Mouse (Mus musculus) bone marrow, adult 2 months (tissue): ENCODE data around the gene Tspan5. TPM values are rescaled to one million over a fixed set of nuclear protein-coding genes. Genes with fewer than 3 reads are reported as not detected.

ENCODE experiments used
- H3K27ac ChIP-seq: fragments of 200-500 bp; 2 replicates; pipeline ENCODE4 v1.5.1; 2012; ENCODE audit warnings: low read depth, mild to moderate bottlenecking, control low read depth, inconsistent platforms, low read length; ENCODE audit not compliant: control insufficient read depth, poor library complexity, insufficient read depth
- H3K4me1 ChIP-seq: fragments of 200-500 bp; 2 replicates; pipeline ENCODE4 v1.6.1; 2011; ENCODE audit warnings: low read length; ENCODE audit not compliant: control insufficient read depth, insufficient read depth
- H3K4me3 ChIP-seq: fragments of 200-500 bp; replicated peaks from 2 replicates; pipeline ENCODE3; 2011; ENCODE audit warnings: mild to moderate bottlenecking, low read depth, low read length, control low read depth; ENCODE audit not compliant: control insufficient read depth
- CTCF ChIP-seq: fragments of 200-500 bp; IDR thresholded peaks from 2 replicates; pipeline ENCODE4 v1.5.1; 2011; ENCODE audit warnings: low read length, control low read depth; ENCODE audit not compliant: control insufficient read depth, insufficient read depth
- POLR2A ChIP-seq: fragments of 200-500 bp; IDR thresholded peaks from 2 replicates; pipeline ENCODE4 v1.6.1; 2011; ENCODE audit warnings: low read depth, mild to moderate bottlenecking, control low read depth, low read length, borderline replicate concordance; ENCODE audit not compliant: control insufficient read depth
- WGBS: fragments of 180-500 bp; shearing (Covaris S2); methylation state at CpG from one replicate; pipeline ENCODE4 v1.1.7; 2018; 5-methylcytosine and 5-hydroxymethylcytosine counted together
- polyA plus RNA-seq: library from polyadenylated mRNA; stranded (reverse); fragments of >200 nt; gene quantifications from 2 replicates; pipeline ENCODE4 v1.2.4, GENCODE M21; 2011; ENCODE audit warnings: low replicate concordance; ENCODE audit not compliant: missing spikeins, insufficient read depth, insufficient read length

The Tspan5 gene
- polyA plus RNA-seq, 1 experiment, result 8.3 TPM

DNA sequence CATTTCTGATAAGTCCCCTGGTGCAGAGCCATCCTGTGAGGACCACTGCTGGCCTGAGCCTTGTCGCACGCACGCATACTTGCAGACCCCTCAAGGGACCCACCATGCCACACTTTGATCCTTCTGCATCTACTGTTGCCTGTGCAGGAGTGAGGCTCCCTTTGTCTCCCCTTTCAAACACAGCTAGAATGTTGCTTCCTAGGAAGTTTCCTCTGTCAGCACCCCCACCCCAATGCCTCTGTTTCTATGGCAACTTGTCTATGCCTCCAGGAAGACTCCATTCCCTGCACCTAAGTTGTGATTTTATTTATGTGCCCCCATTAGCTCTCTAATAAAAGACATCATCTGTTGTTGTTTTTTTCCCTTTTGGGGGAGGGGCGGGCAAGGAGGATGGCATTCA, 115.0 kb downstream of the Tspan5 start:
- TF ChIP-seq POLR2A, result no peak
- no peak for TF ChIP-seq CTCF
- 89% methylated on average over 4 of the region's 4 CpGs for WGBS
- H3K27ac ChIP-seq, result no peak overlapping the region
- no peaks in the 10 kb centered on the region for H3K4me1 ChIP-seq
- no peak overlapping the region for H3K4me3 ChIP-seq

- TF ChIP-seq CTCF, result no peak
- TF ChIP-seq POLR2A, result no peak
- Histone ChIP-seq H3K4me3 (no peak overlapping the region), H3K27ac (no peak overlapping the region), H3K4me1 (no peaks in the 10 kb centered on the region)
- WGBS, result 82% methylated on average over 12 of the region's 12 CpGs
Measured at GRCm38 (mm10) chr3:138857805-138858546, 116.0 kb downstream of the Tspan5 start.

GRCm38 (mm10) chr3:138858649-138859048, 116.7 kb downstream of the Tspan5 start:
- TF ChIP-seq POLR2A (no peak), CTCF (no peak)
- Histone ChIP-seq H3K4me3 (no peak overlapping the region), H3K27ac (no peak overlapping the region), H3K4me1 (no peaks in the 10 kb centered on the region)
- 83% methylated on average over 6 of the region's 6 CpGs for WGBS

GRCm38 (mm10) chr3:138859166-138859565, 117.2 kb downstream of the Tspan5 start:
- Histone ChIP-seq H3K27ac (no peak overlapping the region), H3K4me1 (no peaks in the 10 kb centered on the region), H3K4me3 (no peak overlapping the region)
- 85% methylated on average over 8 of the region's 8 CpGs for WGBS
- TF ChIP-seq POLR2A (no peak), CTCF (no peak)

GRCm38 (mm10) chr3:138859666-138860065, 117.7 kb downstream of the Tspan5 start:
- TF ChIP-seq CTCF (no peak), POLR2A (no peak)
- Histone ChIP-seq H3K4me3 (no peak overlapping the region), H3K4me1 (no peaks in the 10 kb centered on the region), H3K27ac (no peak overlapping the region)
- 86% methylated on average over 8 of the region's 8 CpGs for WGBS

- 84% methylated on average over 11 of the region's 11 CpGs for WGBS
- H3K27ac ChIP-seq, result no peak overlapping the region
- no peak for TF ChIP-seq POLR2A
- no peak for TF ChIP-seq CTCF
- no peak overlapping the region for H3K4me3 ChIP-seq
- no peaks in the 10 kb centered on the region; the same call in 1 of the 2 replicates for H3K4me1 ChIP-seq
Measured at GRCm38 (mm10) chr3:138860257-138860760, 118.3 kb downstream of the Tspan5 start.

DNA sequence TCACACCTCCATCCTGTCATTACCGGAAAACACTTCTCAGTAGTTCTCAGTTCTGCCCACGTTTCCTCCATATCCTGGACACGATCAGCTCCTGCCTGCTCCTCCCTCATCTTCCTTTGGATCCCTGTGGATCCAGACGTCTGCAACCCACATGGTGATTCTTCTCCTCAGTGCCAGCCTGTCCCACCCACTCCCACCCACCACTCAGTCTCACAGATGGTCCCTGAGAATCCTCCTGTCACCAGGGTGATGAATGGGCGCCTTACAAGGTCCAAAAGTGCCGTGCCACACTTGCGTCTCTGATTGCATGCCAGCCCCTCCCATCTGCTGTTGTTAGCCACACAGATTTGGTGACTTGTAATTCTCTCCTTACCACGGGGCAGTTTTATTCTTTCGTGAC, 119.0 kb downstream of the Tspan5 start:
- Histone ChIP-seq H3K4me3 (no peak overlapping the region), H3K4me1 (no peaks in the 10 kb centered on the region; the same call in 1 of the 2 replicates), H3K27ac (no peak overlapping the region)
- no peak for TF ChIP-seq CTCF
- no peak for TF ChIP-seq POLR2A
- 75% methylated on average over 9 of the region's 9 CpGs for WGBS

DNA sequence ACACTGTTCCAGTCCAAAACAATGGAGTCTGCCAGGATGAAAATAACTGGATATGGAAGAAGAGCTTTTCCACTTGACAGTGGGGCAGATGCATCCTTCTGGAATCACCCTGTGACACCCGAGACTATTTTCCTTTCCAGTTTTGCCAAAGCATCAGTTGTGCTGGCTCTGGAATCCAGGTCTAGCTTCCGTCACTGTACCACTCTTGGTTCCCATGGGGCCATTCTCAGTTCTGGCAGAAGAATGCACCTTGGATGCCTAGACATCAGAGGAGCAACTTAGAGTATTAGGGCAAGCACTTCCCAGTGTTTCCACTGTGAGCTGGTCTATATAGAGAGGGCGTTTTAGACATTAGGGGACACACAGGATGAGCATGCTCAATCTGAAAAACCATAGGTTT, 119.6 kb downstream of the Tspan5 start:
- Histone ChIP-seq H3K4me1 (no peaks in the 10 kb centered on the region; the same call in 1 of the 2 replicates), H3K27ac (no peak overlapping the region), H3K4me3 (no peak overlapping the region)
- TF ChIP-seq POLR2A (no peak), CTCF (no peak)
- WGBS, result 80% methylated on average over 3 of the region's 3 CpGs

- Histone ChIP-seq H3K4me3 (no peak overlapping the region), H3K4me1 (no peaks in the 10 kb centered on the region; the same call in 1 of the 2 replicates), H3K27ac (no peak overlapping the region)
- WGBS, result 84% methylated on average over 12 of the region's 12 CpGs
- TF ChIP-seq CTCF, result no peak
- no peak for TF ChIP-seq POLR2A
Measured at GRCm38 (mm10) chr3:138864166-138864648, 122.2 kb downstream of the Tspan5 start.
